Comparison of ENCODE assay signal across 9 mouse cellular contexts in genomic region chr7:104315369-104316080, GRCm38 (mm10). TPM values are rescaled to one million over a fixed set of nuclear protein-coding genes. Genes with fewer than 3 reads are reported as not detected.
DNase-seq lines count a peak whose midpoint lies in the region; ATAC-seq and TF ChIP-seq lines count a peak whose summit lies in the region.
"Not testable (repeated sequence)": the region's sequence is repeated elsewhere in the genome, so short reads cannot be mapped to it uniquely, and the experiment has no call there.
"Had no signal": no experiment of that assay in that cellular context is flagged by ENCODE, and none has a peak within 500 bp of the region (broad histone marks: within the 10 kb centered on the region; RNA-seq: fewer than 3 reads in every experiment).

Trim12a (minus strand) TSS chr7:104315466.

- H3K36me3 ChIP-seq in forebrain, embryonic 12.5 days (replicated peaks); heart, embryonic 14.5 days (ENCODE audit: control insufficient read depth, insufficient read depth, low read length); intestine, embryonic 14.5 days (ENCODE audit: control insufficient read depth, insufficient read depth, low read length); limb, embryonic 13.5 days; lung, postnatal 0 days (ENCODE audit: insufficient read depth, low read length); neural tube, embryonic 12.5 days: not testable (repeated sequence)

- H3K4me1 ChIP-seq in bone marrow macrophage, adult 2 months (ENCODE audit: control insufficient read depth, insufficient read depth, low read length); forebrain, embryonic 12.5 days; heart, embryonic 14.5 days (ENCODE audit: control insufficient read depth in 2 of 2, insufficient read depth in 2 of 2, low read length in 2 of 2); intestine, embryonic 14.5 days (replicated peaks; ENCODE audit: control insufficient read depth, insufficient read depth, low read length); limb, embryonic 13.5 days; lung, postnatal 0 days (ENCODE audit: insufficient read depth, low read depth, low read length); neural tube, embryonic 12.5 days: not testable (repeated sequence)

- not testable (repeated sequence) for H3K9ac ChIP-seq in forebrain, embryonic 12.5 days; neural tube, embryonic 12.5 days
- peak within 1 kb of the TSS; percentile 75 for H3K9ac ChIP-seq in heart, embryonic 14.5 days (ENCODE audit: low read length)
- peak within 1 kb of the TSS; percentile 41; the same call in 1 of the 2 replicates for H3K9ac ChIP-seq in intestine, embryonic 14.5 days (ENCODE audit: low read length)
- peak within 1 kb of the TSS; percentile 57 for H3K9ac ChIP-seq in limb, embryonic 13.5 days
- H3K9ac ChIP-seq in lung, postnatal 0 days (replicated peaks; ENCODE audit: low read depth) = peak within 1 kb of the TSS; percentile 17; the same call in 1 of the 2 replicates

- not testable (repeated sequence) for TF ChIP-seq EP300 in lung, postnatal 0 days (IDR thresholded peaks at IDR 0.05)

- H3K9me3 ChIP-seq in forebrain, embryonic 12.5 days; heart, embryonic 14.5 days (ENCODE audit: control insufficient read depth, low read length); intestine, embryonic 14.5 days (ENCODE audit: control insufficient read depth, low read length); limb, embryonic 13.5 days; lung, postnatal 0 days (ENCODE audit: low read length); neural tube, embryonic 12.5 days: not testable (repeated sequence)

- not testable (repeated sequence) for H3K27me3 ChIP-seq in forebrain, embryonic 12.5 days; heart, embryonic 14.5 days (ENCODE audit: control insufficient read depth, insufficient read depth, low read length); intestine, embryonic 14.5 days (replicated peaks; ENCODE audit: control insufficient read depth, insufficient read depth, low read length); limb, embryonic 13.5 days; lung, postnatal 0 days (replicated peaks; ENCODE audit: insufficient read depth, low read length); neural tube, embryonic 12.5 days (replicated peaks)

- WGBS in forebrain, embryonic 12.5 days = 36% methylated on average over 4 of the region's 4 CpGs
- 12% methylated on average over 4 of the region's 4 CpGs for WGBS in heart, embryonic 14.5 days
- WGBS in intestine, embryonic 14.5 days = 21% methylated on average over 4 of the region's 4 CpGs
- WGBS in limb, embryonic 13.5 days = 29% methylated on average over 4 of the region's 4 CpGs
- WGBS in lung, postnatal 0 days = 22% methylated on average over 4 of the region's 4 CpGs
- 41% methylated on average over 4 of the region's 4 CpGs for WGBS in neural tube, embryonic 12.5 days

- TF ChIP-seq CTCF in bone marrow macrophage, adult 2 months (IDR thresholded peaks at IDR 0.05; ENCODE audit: low read depth, low read length); lung, postnatal 0 days (IDR thresholded peaks at IDR 0.05): not testable (repeated sequence)

- peak within 1 kb of the TSS; percentile 82 for H3K4me3 ChIP-seq in bone marrow macrophage, adult 2 months (ENCODE audit: insufficient read depth, low read length)
- peak within 1 kb of the TSS; percentile 14; the same call in 1 of the 2 replicates for H3K4me3 ChIP-seq in forebrain, embryonic 12.5 days (replicated peaks)
- H3K4me3 ChIP-seq in heart, embryonic 14.5 days (ENCODE audit: control insufficient read depth in 1 of 2, insufficient read depth in 1 of 2, low read depth in 1 of 2, low read length in 2 of 2) = peak within 1 kb of the TSS; percentile 54 to 58
- H3K4me3 ChIP-seq in intestine, embryonic 14.5 days (ENCODE audit: low read depth, low read length) = peak within 1 kb of the TSS; percentile 44
- peak within 1 kb of the TSS; percentile 46 for H3K4me3 ChIP-seq in limb, embryonic 13.5 days
- H3K4me3 ChIP-seq in lung, postnatal 0 days (ENCODE audit: low read depth, low read length) = peak within 1 kb of the TSS; percentile 53
- not testable (repeated sequence) for H3K4me3 ChIP-seq in neural tube, embryonic 12.5 days

- H3K4me2 ChIP-seq in forebrain, embryonic 12.5 days = peak within 1 kb of the TSS; percentile 38
- H3K4me2 ChIP-seq in heart, embryonic 14.5 days (ENCODE audit: low read length) = peak within 1 kb of the TSS; percentile 66
- H3K4me2 ChIP-seq in intestine, embryonic 14.5 days (ENCODE audit: low read length) = peak within 1 kb of the TSS; percentile 50
- H3K4me2 ChIP-seq in limb, embryonic 13.5 days (replicated peaks) = peak within 1 kb of the TSS; percentile 60
- H3K4me2 ChIP-seq in lung, postnatal 0 days (replicated peaks; ENCODE audit: low read depth, low read length) = peak within 1 kb of the TSS; percentile 46
- peak within 1 kb of the TSS; percentile 40 for H3K4me2 ChIP-seq in neural tube, embryonic 12.5 days (replicated peaks)

- ATAC-seq in forebrain, embryonic 12.5 days (ENCODE audit: low FRiP score); neural tube, embryonic 12.5 days (ENCODE audit: low FRiP score, low read depth): not testable (repeated sequence)
- peak; percentile 83 for ATAC-seq in heart, embryonic 14.5 days (ENCODE audit: insufficient number of reproducible peaks, insufficient read depth, low FRiP score, low read depth)
- peak; percentile 84 for ATAC-seq in intestine, embryonic 14.5 days (replicated peaks; ENCODE audit: low FRiP score, low TSS enrichment, low read depth)
- ATAC-seq in limb, embryonic 13.5 days (ENCODE audit: low FRiP score, low read depth) = peak; percentile 92
- peak; percentile 99 for ATAC-seq in lung, postnatal 0 days

- TF ChIP-seq POLR2A in bone marrow macrophage, adult 2 months (IDR thresholded peaks at IDR 0.05; ENCODE audit: borderline replicate concordance, low read depth, low read length) = not testable (repeated sequence)

- not testable (repeated sequence) for DNase-seq in intestine, embryonic 14.5 days (ENCODE audit: low spot score); lung, postnatal 0 days (ENCODE audit: low spot score); urinary bladder, adult 2 months (ENCODE audit: low spot score)

- peak within 1 kb of the TSS; percentile 79 for H3K27ac ChIP-seq in bone marrow macrophage, adult 2 months (ENCODE audit: insufficient read depth, low read depth, low read length)
- H3K27ac ChIP-seq in forebrain, embryonic 12.5 days; intestine, embryonic 14.5 days (ENCODE audit: low read depth); limb, embryonic 13.5 days; neural tube, embryonic 12.5 days: not testable (repeated sequence)
- H3K27ac ChIP-seq in heart, embryonic 14.5 days (replicated peaks in 1 of 2; ENCODE audit: control insufficient read depth in 1 of 2, insufficient read depth in 1 of 2, low read depth in 2 of 2, low read length in 2 of 2) = peak within 1 kb of the TSS; percentile 71 to 83
- peak within 1 kb of the TSS; percentile 61; the same call in 1 of the 2 replicates for H3K27ac ChIP-seq in lung, postnatal 0 days (ENCODE audit: low read length)

RNA-seq across cellular contexts. Expression of gene Trim12a, which starts in this region (rescaled TPM):
- 70.6 and 78.1 TPM in 2 replicates for polyA plus RNA-seq in bone marrow macrophage, adult 2 months (2012; ENCODE audit: insufficient read depth, insufficient read length, missing spikeins)
- polyA plus RNA-seq in forebrain, embryonic 12.5 days (2016; fragmentation: Nextera tagmentation; extraction: Ambion mirVana) = 1.4 and 1.9 TPM in 2 replicates
- polyA plus RNA-seq in heart, embryonic 14.5 days (2014; fragmentation: Nextera tagmentation; extraction: Ambion mirVana) = 8.0 and 9.5 TPM in 2 replicates
- 3.7 and 5.2 TPM in 2 replicates for polyA plus RNA-seq in intestine, embryonic 14.5 days (2014; fragmentation: Nextera tagmentation; extraction: Ambion mirVana)
- 6.1 and 7.1 TPM in 2 replicates for polyA plus RNA-seq in limb, embryonic 13.5 days (2015; fragmentation: Nextera tagmentation; extraction: Ambion mirVana)
- polyA plus RNA-seq in lung, postnatal 0 days (2015; fragmentation: Nextera tagmentation; extraction: Ambion mirVana) = 10.8 and 11.7 TPM in 2 replicates
- polyA plus RNA-seq in neural tube, embryonic 12.5 days (2016; fragmentation: Nextera tagmentation; extraction: Ambion mirVana) = 2.7 and 2.9 TPM in 2 replicates
- 20.1 and 25.7 TPM in 2 replicates for polyA plus RNA-seq in urinary bladder, adult 2 months (2012; rRNA removed)
- polyA plus RNA-seq: G1E had no signal
